Mouse (Mus musculus) heart, embryonic 15.5 days (tissue): ENCODE data around the gene Krt13. TPM values are rescaled to one million over a fixed set of nuclear protein-coding genes. Genes with fewer than 3 reads are reported as not detected.

Source experiments
- ATAC-seq: fragments of 200-750 bp; cut with Nextera tagmentation; replicated peaks from 2 replicates; pipeline ENCODE4 v1.8.0; 2017; ENCODE audit warnings: low read depth, moderate TSS enrichment; ENCODE audit not compliant: insufficient number of reproducible peaks, insufficient read depth, low FRiP score
- H3K27ac ChIP-seq: fragments of 300-500 bp; sonication (generic); 2 replicates; pipeline ENCODE4 v1.5.1; 2015; ENCODE audit warnings: mild to moderate bottlenecking, inconsistent platforms
- H3K27me3 ChIP-seq: fragments of 300-500 bp; sonication (generic); 2 replicates; pipeline ENCODE4 v1.6.1; 2015; ENCODE audit warnings: inconsistent platforms
- H3K36me3 ChIP-seq: fragments of 300-500 bp; sonication (generic); 2 replicates; pipeline ENCODE4 v1.6.1; 2015; ENCODE audit warnings: mild to moderate bottlenecking, inconsistent platforms
- H3K4me1 ChIP-seq: fragments of 300-500 bp; sonication (generic); replicated peaks from 2 replicates; pipeline ENCODE4 v1.6.1; 2015; ENCODE audit warnings: inconsistent platforms
- H3K4me2 ChIP-seq: fragments of 300-500 bp; sonication (generic); 2 replicates; pipeline ENCODE4 v1.6.1; 2015; ENCODE audit warnings: inconsistent platforms, mild to moderate bottlenecking, moderate library complexity
- H3K4me3 ChIP-seq: fragments of 300-500 bp; sonication (generic); 2 replicates; pipeline ENCODE4 v1.5.1; 2015; ENCODE audit warnings: mild to moderate bottlenecking, inconsistent platforms
- H3K9ac ChIP-seq: fragments of 300-500 bp; sonication (generic); 2 replicates; pipeline ENCODE4 v1.6.1; 2015; ENCODE audit warnings: mild to moderate bottlenecking, inconsistent platforms
- H3K9me3 ChIP-seq: fragments of 300-500 bp; sonication (generic); replicated peaks from 2 replicates; pipeline ENCODE4 v1.6.1; 2016; ENCODE audit warnings: inconsistent platforms
- WGBS: fragments of 180-500 bp; shearing (Covaris S2); methylation state at CpG from one replicate; pipeline ENCODE4 v1.1.7; 2015; ENCODE audit warnings: mixed read lengths; 5-methylcytosine and 5-hydroxymethylcytosine counted together
- polyA plus RNA-seq: library from polyadenylated mRNA; unstranded; fragments of >200 nt; fragmentation: Nextera tagmentation; extraction: Ambion mirVana; gene quantifications from 2 replicates; pipeline ENCODE4 v1.2.1, GENCODE M21; 2015

Gene Krt13
- polyA plus RNA-seq, 1 experiment from 2014 or later: 0.45 TPM

DNA sequence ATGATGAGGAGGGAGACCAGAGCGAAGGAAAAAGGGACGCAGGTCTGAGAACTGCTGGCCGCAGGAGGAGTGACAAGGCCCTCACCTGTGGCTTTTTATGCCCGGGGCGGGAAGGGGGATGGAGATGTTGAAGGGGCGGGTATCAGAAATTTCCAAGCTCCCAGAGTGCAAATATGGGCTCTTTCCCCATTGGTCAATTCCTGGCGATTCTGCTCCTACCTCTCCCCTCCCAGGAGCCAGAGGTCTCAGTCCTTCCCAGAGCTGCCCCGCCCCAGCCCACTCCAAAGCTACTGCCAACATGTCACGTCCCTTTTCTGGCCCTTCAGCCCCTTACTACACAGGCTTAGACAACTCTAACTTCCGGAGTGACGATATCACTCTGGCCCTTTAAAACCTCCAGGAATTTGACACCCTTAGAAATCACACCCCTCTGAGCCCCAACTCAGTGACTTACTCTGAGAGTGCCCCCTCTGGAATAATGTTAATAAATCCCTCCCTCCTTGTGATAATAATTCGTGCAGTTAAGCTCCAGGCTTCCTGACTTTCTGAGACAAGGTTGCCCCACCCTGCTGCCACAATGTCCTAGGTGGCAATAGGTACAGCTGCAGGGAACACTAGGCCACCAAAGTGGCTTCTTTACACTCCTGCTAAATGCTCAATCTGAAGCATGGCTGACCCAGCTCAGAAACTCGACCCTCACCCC is 24.6 kb upstream of the Krt13 start:
- peak overlapping the region; percentile 49 for H3K9ac ChIP-seq
- ATAC-seq: peak; percentile 59; the same call in 1 of the 2 replicates
- WGBS: 2% methylated on average over 13 of the region's 13 CpGs
- H3K9me3 ChIP-seq: no peaks in the 10 kb centered on the region
- H3K4me3 ChIP-seq: peak overlapping the region; percentile 53
- peaks cover 21% of the 10 kb centered on the region for H3K27me3 ChIP-seq
- H3K36me3 ChIP-seq: no peaks in the 10 kb centered on the region
- H3K4me2 ChIP-seq: peak overlapping the region; percentile 83
- peaks cover 27% of the 10 kb centered on the region for H3K4me1 ChIP-seq
- peak overlapping the region; percentile 12; the same call in 1 of the 2 replicates for H3K27ac ChIP-seq

DNA sequence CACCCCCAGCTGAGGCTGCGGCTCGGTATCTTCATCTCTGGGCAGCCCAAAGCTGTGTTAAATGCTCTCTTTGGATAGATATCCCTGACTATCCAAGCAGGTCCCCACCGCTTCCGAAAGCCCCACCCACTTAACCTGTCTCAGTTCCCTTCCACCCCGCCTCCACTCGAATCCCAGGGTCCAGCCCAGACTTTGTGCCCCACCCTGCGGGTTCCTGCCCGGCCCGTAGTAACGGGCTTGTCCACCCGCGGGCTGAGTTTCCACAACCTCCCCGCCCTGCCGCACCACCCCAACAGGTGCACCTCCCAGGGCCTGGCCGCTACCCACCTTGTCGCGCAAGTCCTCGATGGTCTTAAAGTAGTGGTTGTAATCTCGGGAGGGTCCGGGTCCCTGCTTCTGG is 23.7 kb upstream of the Krt13 start:
- Histone ChIP-seq H3K9ac (peak overlapping the region; percentile 49), H3K27ac (peak overlapping the region; percentile 12; the same call in 1 of the 2 replicates), H3K4me1 (peaks cover 27% of the 10 kb centered on the region), H3K4me3 (peak overlapping the region; percentile 53), H3K4me2 (peak overlapping the region; percentile 83), H3K36me3 (no peaks in the 10 kb centered on the region), H3K9me3 (no peaks in the 10 kb centered on the region), H3K27me3 (peaks cover 21% of the 10 kb centered on the region)
- no peak for ATAC-seq
- WGBS: 3% methylated on average over 20 of the region's 20 CpGs

DNA sequence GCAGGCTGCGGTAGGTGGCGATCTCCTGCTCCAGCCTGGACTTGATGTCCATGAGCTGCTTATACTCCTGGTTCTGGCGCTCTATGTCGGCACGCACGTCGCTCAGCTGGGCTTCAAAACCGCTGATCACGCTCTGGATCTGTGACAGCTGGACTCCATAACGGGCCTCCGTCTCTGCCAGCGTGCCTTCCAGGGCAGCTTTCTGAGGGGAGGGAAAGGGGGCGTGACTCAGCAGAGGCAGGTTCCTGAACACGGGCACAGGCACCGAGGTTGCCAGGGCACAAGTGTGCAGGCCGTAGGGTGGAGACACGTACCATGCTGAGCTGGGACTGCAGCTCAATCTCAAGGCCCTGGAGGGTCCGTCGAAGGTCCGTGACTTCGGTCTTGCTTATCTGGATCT is 19.6 kb upstream of the Krt13 start:
- no peak overlapping the region for H3K4me3 ChIP-seq
- no peak overlapping the region for H3K27ac ChIP-seq
- ATAC-seq: no peak
- no peak overlapping the region for H3K4me2 ChIP-seq
- WGBS: 78% methylated on average over 21 of the region's 21 CpGs
- no peaks in the 10 kb centered on the region for H3K36me3 ChIP-seq
- no peak overlapping the region for H3K9ac ChIP-seq
- H3K27me3 ChIP-seq: peaks cover 28% of the 10 kb centered on the region
- H3K9me3 ChIP-seq: no peaks in the 10 kb centered on the region
- peaks cover 16% of the 10 kb centered on the region for H3K4me1 ChIP-seq

DNA sequence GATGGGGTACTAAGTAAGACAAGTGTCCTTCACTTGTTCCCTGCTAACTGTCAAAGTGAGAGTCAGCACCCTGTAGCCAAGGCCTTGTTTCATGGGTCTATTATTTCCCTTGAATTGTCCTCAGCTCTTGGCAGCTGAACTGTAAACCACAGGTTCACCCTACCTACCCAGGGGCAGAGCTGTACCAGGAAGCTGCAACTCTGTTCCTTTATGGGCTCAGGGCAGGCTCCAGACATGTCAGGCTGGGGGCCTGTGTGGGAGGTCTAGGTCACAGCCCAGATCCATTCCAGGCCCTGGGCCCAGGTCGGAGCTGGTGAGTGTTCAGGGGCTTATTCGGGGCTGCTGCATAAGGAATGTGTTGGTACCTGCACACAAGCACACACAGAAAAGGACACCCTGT is 18.0 kb upstream of the Krt13 start:
- H3K4me2 ChIP-seq: no peak overlapping the region
- H3K4me3 ChIP-seq: no peak overlapping the region
- no peaks in the 10 kb centered on the region for H3K9me3 ChIP-seq
- no peak for ATAC-seq
- H3K36me3 ChIP-seq: no peaks in the 10 kb centered on the region
- 52% methylated on average over 2 of the region's 2 CpGs for WGBS
- no peak overlapping the region for H3K9ac ChIP-seq
- peaks cover 16% of the 10 kb centered on the region for H3K27me3 ChIP-seq
- H3K27ac ChIP-seq: no peak overlapping the region
- H3K4me1 ChIP-seq: 0 out of 2 replicates have a peak, but pooled peaks cover 3% of the 10 kb centered on the region

DNA sequence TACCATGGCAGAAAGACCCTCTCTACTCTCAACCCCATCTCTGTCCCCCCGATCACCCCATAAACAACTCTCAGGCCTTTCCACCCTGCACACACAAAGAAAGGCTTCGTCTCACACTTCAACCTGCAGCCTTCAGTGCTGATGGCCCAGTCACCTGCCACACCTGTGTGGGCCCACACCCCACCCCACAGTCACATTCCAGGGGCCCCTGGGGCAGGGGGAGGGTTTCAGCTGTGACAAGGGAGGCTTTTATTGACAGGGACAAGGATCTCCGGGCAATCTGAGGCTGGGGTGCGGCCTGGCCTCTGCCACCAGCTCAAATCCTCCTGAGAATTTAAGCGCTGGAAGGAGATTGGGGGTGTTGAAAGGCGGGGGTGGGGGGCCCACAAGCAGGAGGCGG is 17.4 kb upstream of the Krt13 start:
- Histone ChIP-seq H3K27me3 (peaks cover 10% of the 10 kb centered on the region), H3K4me3 (no peak overlapping the region), H3K4me2 (no peak overlapping the region), H3K9ac (no peak overlapping the region), H3K9me3 (no peaks in the 10 kb centered on the region), H3K27ac (no peak overlapping the region), H3K36me3 (no peaks in the 10 kb centered on the region), H3K4me1 (0 out of 2 replicates have a peak, but pooled peaks cover 3% of the 10 kb centered on the region)
- 63% methylated on average over 7 of the region's 7 CpGs for WGBS
- ATAC-seq: no peak

DNA sequence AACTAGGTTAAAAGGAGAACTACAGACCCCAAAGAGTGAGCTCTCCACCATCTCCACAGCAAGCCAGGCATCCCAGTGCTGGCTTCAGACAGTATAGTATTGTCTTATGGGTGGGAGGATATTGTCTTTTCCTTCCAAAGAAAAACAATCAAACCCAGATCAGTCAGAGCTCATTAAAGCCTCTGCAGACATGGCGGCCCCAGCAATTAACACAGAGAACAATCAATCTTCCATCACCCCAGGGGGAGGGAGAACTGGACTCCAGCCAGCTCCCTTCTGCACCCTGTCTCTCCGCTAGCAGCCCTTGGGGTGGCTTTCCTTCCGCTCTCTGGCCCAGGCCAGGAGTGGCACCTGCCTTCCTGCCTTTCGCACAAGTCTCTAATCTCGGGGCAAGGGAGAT is 16.3 kb upstream of the Krt13 start:
- H3K9ac ChIP-seq: no peak overlapping the region
- no peak overlapping the region for H3K4me3 ChIP-seq
- H3K27me3 ChIP-seq: peaks cover 18% of the 10 kb centered on the region; the same call in 1 of the 2 replicates
- no peaks in the 10 kb centered on the region for H3K9me3 ChIP-seq
- no peaks in the 10 kb centered on the region for H3K36me3 ChIP-seq
- ATAC-seq: no peak
- H3K4me1 ChIP-seq: 0 out of 2 replicates have a peak, but pooled peaks cover 3% of the 10 kb centered on the region
- WGBS: 43% methylated on average over 5 of the region's 5 CpGs
- no peak overlapping the region for H3K27ac ChIP-seq
- H3K4me2 ChIP-seq: no peak overlapping the region

DNA sequence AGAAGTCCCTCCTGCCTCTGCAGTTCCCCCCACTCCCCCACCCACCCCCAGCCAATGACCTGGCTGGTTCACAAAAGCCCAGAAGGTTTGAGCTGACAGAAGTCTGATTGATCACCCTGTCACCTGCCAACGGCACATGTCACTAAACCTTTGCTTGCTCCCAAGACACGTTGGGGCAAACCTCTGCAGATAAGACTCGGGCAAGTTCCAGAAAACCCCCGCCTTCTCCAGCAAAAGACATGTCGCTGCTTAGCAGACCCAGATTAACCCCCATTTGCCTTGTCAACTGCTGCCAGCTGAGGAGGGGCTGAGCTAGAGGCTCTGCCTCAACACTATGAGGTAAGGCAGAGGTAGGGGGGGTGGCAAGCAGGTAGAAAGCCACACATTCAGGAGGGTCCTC is 15.2 kb upstream of the Krt13 start:
- Histone ChIP-seq H3K4me2 (no peak overlapping the region), H3K4me3 (no peak overlapping the region), H3K9me3 (no peaks in the 10 kb centered on the region), H3K27ac (no peak overlapping the region), H3K9ac (no peak overlapping the region), H3K4me1 (0 out of 2 replicates have a peak, but pooled peaks cover 3% of the 10 kb centered on the region), H3K27me3 (peaks cover 25% of the 10 kb centered on the region), H3K36me3 (no peaks in the 10 kb centered on the region)
- ATAC-seq: no peak
- WGBS: 18% methylated on average over 5 of the region's 5 CpGs

DNA sequence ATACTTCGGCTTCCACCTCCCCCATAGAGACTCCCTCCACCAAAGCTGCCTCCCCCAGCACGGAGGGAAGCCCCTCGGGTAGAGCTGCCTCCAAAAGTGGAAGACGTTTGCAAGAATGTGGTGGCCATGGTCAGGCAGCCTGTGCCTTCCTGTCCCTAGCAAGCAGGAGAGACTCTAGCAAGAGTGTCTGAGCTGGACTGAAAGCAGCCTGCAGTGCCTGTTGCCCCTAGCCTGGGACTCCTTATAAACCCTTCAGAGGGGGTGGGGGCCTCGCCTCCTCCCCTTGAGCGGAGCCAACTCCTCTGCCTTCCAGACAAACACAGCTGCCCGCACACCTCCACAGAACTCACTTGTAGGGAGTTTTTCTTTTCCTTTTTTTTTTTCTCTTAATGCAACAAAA is 14.4 kb upstream of the Krt13 start, which contains the start of gene Krt15:
Krt15 (minus strand) TSS at position 198 of the 400 bp plus-strand sequence.
- H3K27ac ChIP-seq: no peak within 1 kb of the TSS
- no peak within 1 kb of the TSS for H3K9ac ChIP-seq
- no peaks in the 10 kb centered on the region for H3K9me3 ChIP-seq
- ATAC-seq: no peak
- H3K4me1 ChIP-seq: 0 out of 2 replicates have a peak, but pooled peaks cover 3% of the 10 kb centered on the region
- no peak within 1 kb of the TSS for H3K4me3 ChIP-seq
- peaks cover 28% of the 10 kb centered on the region for H3K27me3 ChIP-seq
- WGBS: 54% methylated on average over 7 of the region's 7 CpGs
- no peak within 1 kb of the TSS for H3K4me2 ChIP-seq
- no peaks in the 10 kb centered on the region for H3K36me3 ChIP-seq

DNA sequence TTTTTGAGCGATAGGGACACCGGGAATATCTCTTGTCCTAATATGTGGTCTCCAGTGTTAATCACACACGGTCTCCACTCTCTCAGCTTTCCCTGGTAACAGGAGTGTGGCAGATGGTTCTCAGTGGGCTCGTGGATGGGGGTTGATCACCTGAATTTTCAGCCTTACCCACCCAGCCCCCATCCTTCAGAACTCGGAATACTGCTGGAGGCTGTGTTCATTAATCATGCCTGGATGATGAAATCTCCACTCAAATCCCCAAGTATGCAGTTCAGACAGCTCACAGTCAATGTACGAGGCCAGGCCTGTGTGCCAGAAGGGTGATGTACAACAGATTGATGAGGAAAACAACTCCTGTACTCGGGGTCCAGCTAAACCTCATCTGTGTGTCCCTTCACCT is 3.5 kb upstream of the Krt13 start:
- Histone ChIP-seq H3K27ac (no peak overlapping the region), H3K4me2 (no peak overlapping the region), H3K9ac (no peak overlapping the region), H3K27me3 (no peaks in the 10 kb centered on the region), H3K4me3 (no peak overlapping the region), H3K36me3 (no peaks in the 10 kb centered on the region), H3K9me3 (no peaks in the 10 kb centered on the region), H3K4me1 (0 out of 2 replicates have a peak, but pooled peaks cover 4% of the 10 kb centered on the region)
- 74% methylated on average over 7 of the region's 7 CpGs for WGBS
- ATAC-seq: no peak

DNA sequence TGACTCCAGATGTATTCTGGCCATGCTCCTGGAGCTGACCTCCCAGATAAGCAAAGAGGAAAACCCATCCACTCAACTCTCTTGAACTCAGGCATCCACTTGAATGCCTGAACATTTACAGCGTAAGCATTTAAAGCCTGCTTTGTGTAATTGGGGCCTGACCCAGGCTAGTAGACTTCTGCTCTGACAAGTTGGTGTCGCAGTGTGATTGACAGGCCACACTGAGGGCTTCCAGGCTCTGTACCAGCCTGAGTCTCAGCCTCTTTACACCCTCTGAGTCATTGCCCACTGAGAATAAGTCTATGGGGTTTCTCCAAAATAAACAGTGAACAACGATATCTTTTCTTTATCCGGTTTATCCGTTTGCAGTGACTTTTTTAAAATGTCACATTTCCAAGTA is 1.0 kb downstream of the Krt13 start:
- no peak overlapping the region for H3K4me3 ChIP-seq
- no peak for ATAC-seq
- WGBS: 41% methylated on average over 5 of the region's 5 CpGs
- H3K9ac ChIP-seq: no peak overlapping the region
- H3K27me3 ChIP-seq: no peaks in the 10 kb centered on the region
- no peaks in the 10 kb centered on the region for H3K36me3 ChIP-seq
- no peak overlapping the region for H3K4me2 ChIP-seq
- no peak overlapping the region for H3K27ac ChIP-seq
- no peaks in the 10 kb centered on the region for H3K9me3 ChIP-seq
- H3K4me1 ChIP-seq: 0 out of 2 replicates have a peak, but pooled peaks cover 4% of the 10 kb centered on the region

DNA sequence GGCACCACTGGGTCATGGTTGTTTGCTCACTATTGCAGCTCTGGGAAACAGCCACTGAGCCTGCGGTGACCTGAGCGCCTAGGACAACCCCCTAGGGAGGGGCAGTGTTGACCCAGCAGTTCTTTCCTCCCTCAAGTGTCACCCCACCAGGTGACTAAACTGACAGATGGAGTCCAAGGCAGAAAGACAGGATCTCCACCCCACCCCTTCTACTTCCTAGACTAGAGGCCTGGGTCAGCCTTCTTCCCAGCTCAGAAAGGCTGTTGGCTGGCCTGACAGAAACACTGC is 7.7 kb downstream of the Krt13 start:
- Histone ChIP-seq H3K4me1 (no peaks in the 10 kb centered on the region), H3K9ac (no peak overlapping the region), H3K9me3 (no peaks in the 10 kb centered on the region), H3K36me3 (no peaks in the 10 kb centered on the region), H3K27ac (no peak overlapping the region), H3K4me3 (no peak overlapping the region), H3K4me2 (no peak overlapping the region), H3K27me3 (no peaks in the 10 kb centered on the region)
- ATAC-seq: no peak
- WGBS: 80% methylated on average over 2 of the region's 2 CpGs
